Mouse (Mus musculus): Measurements from ENCODE around the gene Ywhag.

The Ywhag gene

GRCm38 (mm10) chr5:135890920-135891319 lies 43.5 kb downstream of the Ywhag start:
- DNase-seq (ENCODE audit: low read depth in 1 of 2, low spot score in 2 of 2): no peak

- DNase-seq (ENCODE audit: low read depth in 1 of 2, low spot score in 2 of 2): no peak
These were observed 44.1 kb downstream of the Ywhag start for GRCm38 (mm10) chr5:135890323-135890722.

- DNase-seq (ENCODE audit: low read depth in 1 of 2, low spot score in 2 of 2): no peak
These were observed 45.8 kb downstream of the Ywhag start for GRCm38 (mm10) chr5:135888405-135889215.

- no peak for DNase-seq (ENCODE audit: low read depth in 1 of 2, low spot score in 2 of 2)
These were observed 46.7 kb downstream of the Ywhag start, which contains the start of gene Hspb1 for GRCm38 (mm10) chr5:135887675-135888102. Gene Hspb1 (plus strand): TSS chr5:135887919.

GRCm38 (mm10) chr5:135884641-135885040 lies 49.8 kb downstream of the Ywhag start:
- no peak for DNase-seq (ENCODE audit: low read depth in 1 of 2, low spot score in 2 of 2)

- no peak for DNase-seq (ENCODE audit: low read depth in 1 of 2, low spot score in 2 of 2)
These were observed 54.8 kb downstream of the Ywhag start for GRCm38 (mm10) chr5:135879449-135880158.

- DNase-seq (ENCODE audit: low read depth in 1 of 2, low spot score in 2 of 2): no peak
These were observed 56.6 kb downstream of the Ywhag start for GRCm38 (mm10) chr5:135877831-135878231.

- DNase-seq (ENCODE audit: low read depth in 1 of 2, low spot score in 2 of 2): no peak
These were observed 57.2 kb downstream of the Ywhag start for GRCm38 (mm10) chr5:135877180-135877579.

GRCm38 (mm10) chr5:135873753-135874152 lies 60.7 kb downstream of the Ywhag start:
- DNase-seq (ENCODE audit: low read depth in 1 of 2, low spot score in 2 of 2): no peak

- no peak for DNase-seq (ENCODE audit: low read depth in 1 of 2, low spot score in 2 of 2)
These were observed 61.4 kb downstream of the Ywhag start for GRCm38 (mm10) chr5:135872996-135873395.

GRCm38 (mm10) chr5:135870505-135870904 lies 63.9 kb downstream of the Ywhag start:
- no peak for DNase-seq (ENCODE audit: low read depth in 1 of 2, low spot score in 2 of 2)

GRCm38 (mm10) chr5:135869661-135870423 lies 64.6 kb downstream of the Ywhag start:
- DNase-seq (ENCODE audit: low read depth in 1 of 2, low spot score in 2 of 2): no peak

GRCm38 (mm10) chr5:135868653-135869052 lies 65.8 kb downstream of the Ywhag start:
- no peak for DNase-seq (ENCODE audit: low read depth in 1 of 2, low spot score in 2 of 2)

GRCm38 (mm10) chr5:135867637-135868593 lies 66.5 kb downstream of the Ywhag start:
- DNase-seq (ENCODE audit: low read depth in 1 of 2, low spot score in 2 of 2): no peak

- no peak for DNase-seq (ENCODE audit: low read depth in 1 of 2, low spot score in 2 of 2)
These were observed 67.8 kb downstream of the Ywhag start for GRCm38 (mm10) chr5:135866662-135867061.
